Mouse (Mus musculus) CD8-positive naive resting alpha-beta T cell, adult 57 days (primary cell): ENCODE results near the gene Lhfpl5. TPM values are rescaled to one million over a fixed set of nuclear protein-coding genes. Genes with fewer than 3 reads are reported as not detected.

Experiments
- total RNA-seq: library from RNA; stranded (reverse); gene quantifications from one replicate; pipeline ENCODE4 v1.2.4, GENCODE M21; 2023

The Lhfpl5 gene
- total RNA-seq, result not detected

GRCm38 (mm10) chr17:28575244-28576125 is at the start of gene Lhfpl5:
Gene Lhfpl5 (plus strand): TSS chr17:28575641.

GRCm38 (mm10) chr17:28530506-28530905 is 44.9 kb upstream of the Lhfpl5 start, which contains the start of gene Armc12:
Gene Armc12 (plus strand): TSS chr17:28530806.

GRCm38 (mm10) chr17:28549111-28549510 is 26.3 kb upstream of the Lhfpl5 start, which contains the start of gene Clpsl2:
Gene Clpsl2 (plus strand): TSS chr17:28549411.

GRCm38 (mm10) chr17:28560598-28560997 is 14.8 kb upstream of the Lhfpl5 start, which contains the start of gene Clps:
Gene Clps (minus strand): TSS chr17:28560766.

GRCm38 (mm10) chr17:28622300-28622759 is 46.9 kb downstream of the Lhfpl5 start, which contains the start of gene Srpk1:
Gene Srpk1 (minus strand): TSS chr17:28622709.

Other genes with a start within 250 kb of the Lhfpl5 start
- 2,114 TPM for gene Rpl10a, start 247.2 kb upstream of the Lhfpl5 start, total RNA-seq
- 0.21 TPM for gene Tead3, start 224.8 kb upstream of the Lhfpl5 start, total RNA-seq
- 1.3 TPM for gene Tulp1, start 210.4 kb upstream of the Lhfpl5 start, total RNA-seq
- 33.0 TPM for gene Fkbp5, start 58.1 kb upstream of the Lhfpl5 start, total RNA-seq
- gene Armc12, start 44.8 kb upstream of the Lhfpl5 start, total RNA-seq, result not detected
- not detected for gene Clpsl2, start 26.2 kb upstream of the Lhfpl5 start, total RNA-seq
- 8.8 TPM for gene Clps, start 14.9 kb upstream of the Lhfpl5 start, total RNA-seq
- gene Srpk1, start 47.1 kb downstream of the Lhfpl5 start, total RNA-seq, result 353 TPM
- 1.6 TPM for gene Slc26a8, start 114.6 kb downstream of the Lhfpl5 start, total RNA-seq
- 97.6 TPM for gene Mapk14, start 115.7 kb downstream of the Lhfpl5 start, total RNA-seq
- gene AC170998.1, start 150.4 kb downstream of the Lhfpl5 start, total RNA-seq, result 7.7 TPM
- 0.83 TPM for gene Mapk13, start 193.7 kb downstream of the Lhfpl5 start, total RNA-seq
- gene Brpf3, start 225.4 kb downstream of the Lhfpl5 start, total RNA-seq, result 42.4 TPM